Mouse (Mus musculus) limb, embryonic 11.5 days (tissue): ENCODE measurements around the gene Cbr1. TPM values are rescaled to one million over a fixed set of nuclear protein-coding genes. Genes with fewer than 3 reads are reported as not detected.

Experiments
- ATAC-seq: fragments of 200-750 bp; cut with Nextera tagmentation; 2 replicates; pipeline ENCODE4 v1.8.0; 2017; ENCODE audit warnings: low read depth; ENCODE audit not compliant: insufficient number of reproducible peaks, low FRiP score, low TSS enrichment
- DNase-seq: peaks from one replicate; pipeline ENCODE4 v3.0.0-alpha.2; 2015; ENCODE audit warnings: low spot score
- H3K27ac ChIP-seq: fragments of 300-500 bp; sonication (generic); replicated peaks from 2 replicates; pipeline ENCODE4 v1.5.1; 2014; ENCODE audit warnings: low read depth, mild to moderate bottlenecking, low read length
- H3K27me3 ChIP-seq: fragments of 300-500 bp; sonication (generic); 2 replicates; pipeline ENCODE4 v1.6.1; 2014; ENCODE audit warnings: mild to moderate bottlenecking, low read length, mixed read lengths; ENCODE audit not compliant: control insufficient read depth, insufficient read depth
- H3K36me3 ChIP-seq: fragments of 300-500 bp; sonication (generic); 2 replicates; pipeline ENCODE4 v1.6.1; 2014; ENCODE audit warnings: mild to moderate bottlenecking, low read length, moderate library complexity, mixed read lengths; ENCODE audit not compliant: control insufficient read depth, insufficient read depth
- H3K4me1 ChIP-seq: fragments of 300-500 bp; sonication (generic); 2 replicates; pipeline ENCODE4 v1.6.1; 2014; ENCODE audit warnings: low read length, mixed read lengths; ENCODE audit not compliant: control insufficient read depth, insufficient read depth
- H3K4me2 ChIP-seq: fragments of 300-500 bp; sonication (generic); 2 replicates; pipeline ENCODE4 v1.6.1; 2014; ENCODE audit warnings: low read depth, mild to moderate bottlenecking, moderate library complexity; ENCODE audit not compliant: severe bottlenecking
- H3K4me3 ChIP-seq: fragments of 300-500 bp; sonication (generic); 2 replicates; pipeline ENCODE4 v1.5.1; 2014; ENCODE audit warnings: low read depth, low read length
- H3K9ac ChIP-seq: fragments of 300-500 bp; sonication (generic); 2 replicates; pipeline ENCODE4 v1.6.1; 2014; ENCODE audit warnings: mild to moderate bottlenecking, low read length
- H3K9me3 ChIP-seq: fragments of 300-500 bp; sonication (generic); 2 replicates; pipeline ENCODE4 v1.6.1; 2016; ENCODE audit warnings: low read length; ENCODE audit not compliant: control insufficient read depth
- WGBS: fragments of 180-500 bp; shearing (Covaris S2); extraction: QIAGEN DNeasy Blood & Tissue Kit; methylation state at CpG from one replicate; pipeline ENCODE4 v1.1.7; 2014; 5-methylcytosine and 5-hydroxymethylcytosine counted together
- polyA plus RNA-seq: library from polyadenylated mRNA; unstranded; fragments of >200 nt; fragmentation: Nextera tagmentation; extraction: Ambion mirVana; gene quantifications from 2 replicates; pipeline ENCODE4 v1.2.1, GENCODE M21; 2014

The Cbr1 gene
- polyA plus RNA-seq, 1 experiment from 2014 or later: 129 TPM

DNA sequence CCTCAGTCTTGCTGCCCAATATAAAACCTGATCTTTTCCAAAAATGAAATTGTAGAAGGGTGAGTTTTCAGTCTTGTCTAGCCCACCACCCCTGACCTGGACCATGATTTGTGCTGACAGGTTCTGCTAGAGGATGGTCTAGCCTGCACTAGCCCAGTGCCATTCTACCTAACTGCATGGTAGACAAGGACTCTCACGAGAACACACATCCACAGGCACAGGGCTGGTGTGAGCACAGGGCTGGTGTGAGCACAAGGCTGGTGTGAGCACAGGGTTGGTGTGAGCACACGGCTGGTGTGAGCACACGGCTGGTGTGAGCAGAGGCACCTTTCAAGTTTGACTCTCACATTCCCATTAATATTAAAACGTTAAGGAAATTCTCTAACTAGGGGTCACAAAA, 19.0 kb downstream of the Cbr1 start:
- no peaks in the 10 kb centered on the region for H3K27me3 ChIP-seq
- H3K4me3 ChIP-seq: no peak overlapping the region
- H3K4me1 ChIP-seq: no peaks in the 10 kb centered on the region
- H3K4me2 ChIP-seq: no peak overlapping the region
- no peaks in the 10 kb centered on the region for H3K36me3 ChIP-seq
- DNase-seq (no peak), ATAC-seq (no peak)
- 82% methylated on average over 4 of the region's 4 CpGs for WGBS
- no peak overlapping the region for H3K27ac ChIP-seq
- no peaks in the 10 kb centered on the region for H3K9me3 ChIP-seq
- H3K9ac ChIP-seq: no peak overlapping the region

DNA sequence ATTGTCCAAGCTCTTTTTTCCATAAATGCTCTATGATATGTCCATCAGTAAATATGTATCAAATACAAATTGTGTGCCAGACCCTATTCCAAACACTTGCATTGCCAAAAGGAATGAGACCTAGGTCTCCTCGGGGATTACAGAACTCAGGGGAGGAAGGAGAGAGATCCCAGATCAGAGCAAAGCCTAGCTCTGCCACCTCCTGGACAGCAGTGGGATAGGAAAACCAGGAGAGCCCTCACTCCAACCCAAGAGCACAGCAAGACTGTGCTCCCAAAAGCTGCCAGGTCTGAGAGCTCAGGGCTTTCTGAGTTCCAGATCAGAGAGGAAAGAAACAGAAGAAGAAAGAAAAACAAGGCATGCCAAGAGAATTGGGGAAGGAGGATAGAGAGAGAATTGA, 21.1 kb downstream of the Cbr1 start:
- H3K4me3 ChIP-seq: no peak overlapping the region
- no peaks in the 10 kb centered on the region for H3K36me3 ChIP-seq
- H3K9ac ChIP-seq: no peak overlapping the region
- H3K4me1 ChIP-seq: no peaks in the 10 kb centered on the region
- H3K4me2 ChIP-seq: no peak overlapping the region
- ATAC-seq: no peak
- H3K9me3 ChIP-seq: no peaks in the 10 kb centered on the region
- no peak overlapping the region for H3K27ac ChIP-seq
- H3K27me3 ChIP-seq: no peaks in the 10 kb centered on the region
- DNase-seq: peak; percentile 35
- WGBS: 8% methylated on average over 1 of the region's 1 CpGs

DNA sequence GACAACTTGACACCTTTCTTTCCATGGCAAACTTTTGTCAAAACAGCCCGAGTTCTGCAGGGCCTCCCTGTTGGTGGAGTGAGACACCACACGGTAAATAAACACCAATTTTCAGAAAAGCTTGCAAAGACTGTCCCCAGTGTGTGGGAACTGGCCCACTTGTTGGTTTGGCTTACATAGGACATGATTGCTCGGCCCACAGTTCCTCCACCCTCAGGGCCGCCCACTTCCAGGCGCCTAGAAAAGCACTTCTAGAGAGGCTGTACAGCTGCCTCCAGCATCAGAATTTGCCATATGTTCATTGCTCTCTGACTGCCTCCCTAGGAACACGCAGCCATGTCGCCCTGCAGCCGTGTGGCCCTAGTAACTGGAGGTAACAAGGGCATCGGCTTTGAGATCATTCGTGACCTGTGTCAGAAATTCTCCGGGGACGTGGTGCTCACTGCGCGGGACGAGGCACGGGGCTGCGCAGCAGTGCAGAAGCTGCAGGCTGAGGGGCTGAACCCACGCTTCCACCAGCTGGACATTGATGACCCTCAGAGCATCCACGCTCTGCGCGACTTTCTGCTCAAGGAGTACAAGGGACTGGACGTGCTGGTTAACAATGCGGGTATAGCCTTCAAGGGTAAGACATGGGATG, 22.2 kb downstream of the Cbr1 start, which contains the start of gene Gm5678:
Gm5678 (plus strand) TSS at position 337 of the 640 bp plus-strand sequence.
- no peak within 1 kb of the TSS for H3K27ac ChIP-seq
- no peak within 1 kb of the TSS for H3K4me3 ChIP-seq
- no peaks in the 10 kb centered on the region for H3K9me3 ChIP-seq
- no peaks in the 10 kb centered on the region for H3K27me3 ChIP-seq
- ATAC-seq (no peak), DNase-seq (no peak)
- no peak within 1 kb of the TSS for H3K4me2 ChIP-seq
- 83% methylated on average over 23 of the region's 23 CpGs for WGBS
- no peak within 1 kb of the TSS for H3K9ac ChIP-seq
- H3K4me1 ChIP-seq: no peaks in the 10 kb centered on the region
- no peaks in the 10 kb centered on the region for H3K36me3 ChIP-seq

GRCm38 (mm10) chr16:93644006-93644405, 38.4 kb downstream of the Cbr1 start:
- ATAC-seq (no peak), DNase-seq (no peak)
- no peak overlapping the region for H3K9ac ChIP-seq
- no peak overlapping the region for H3K27ac ChIP-seq
- H3K4me2 ChIP-seq: no peak overlapping the region
- no peaks in the 10 kb centered on the region for H3K4me1 ChIP-seq
- H3K27me3 ChIP-seq: no peaks in the 10 kb centered on the region
- no peaks in the 10 kb centered on the region for H3K9me3 ChIP-seq
- 69% methylated on average over 4 of the region's 4 CpGs for WGBS
- H3K4me3 ChIP-seq: no peak overlapping the region
- no peaks in the 10 kb centered on the region for H3K36me3 ChIP-seq

DNA sequence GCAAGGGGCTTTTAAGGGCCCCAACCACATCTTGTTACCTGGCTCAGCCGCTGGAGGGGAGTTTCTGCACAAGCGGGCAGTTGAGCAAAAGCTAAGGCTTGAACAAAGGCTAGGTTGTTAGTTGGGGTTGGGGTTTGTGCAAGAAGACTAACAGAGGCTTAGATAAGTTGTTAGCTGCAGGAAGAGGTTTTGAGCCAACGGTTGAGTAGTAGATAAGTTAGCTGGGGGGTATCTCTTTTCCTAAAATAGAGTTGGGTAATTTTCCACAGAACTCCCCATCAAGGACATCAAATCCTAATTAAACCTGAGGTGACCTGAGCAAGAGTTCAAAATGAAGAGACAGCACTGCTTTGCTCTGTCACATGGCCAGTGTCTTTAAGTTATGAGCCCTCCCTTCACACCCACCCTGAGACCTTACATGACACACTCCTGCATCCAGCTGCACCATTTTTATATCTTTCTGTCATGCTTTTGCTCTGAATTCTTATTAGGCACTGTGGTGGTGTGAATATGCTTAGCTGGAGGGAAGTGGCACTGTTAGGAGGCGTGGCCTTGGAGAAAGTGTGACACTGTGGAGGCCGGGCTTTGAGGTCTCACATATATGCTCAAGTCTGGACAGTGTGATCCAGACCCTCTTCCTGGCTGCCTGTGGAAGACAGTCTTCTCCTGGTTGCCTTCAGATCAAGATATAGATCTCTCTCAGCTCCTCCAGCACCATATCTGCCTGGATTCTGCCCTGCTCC, 43.0 kb downstream of the Cbr1 start:
- WGBS: 80% methylated on average over 5 of the region's 5 CpGs
- H3K9me3 ChIP-seq: no peaks in the 10 kb centered on the region

More for the DNA sequence above, 43.0 kb downstream of the Cbr1 start:
- ATAC-seq: no peak
- DNase-seq: no peak
- no peak overlapping the region for H3K4me3 ChIP-seq
- H3K27ac ChIP-seq: no peak overlapping the region
- no peak overlapping the region for H3K4me2 ChIP-seq
- no peaks in the 10 kb centered on the region for H3K27me3 ChIP-seq
- no peaks in the 10 kb centered on the region for H3K4me1 ChIP-seq
- H3K36me3 ChIP-seq: no peaks in the 10 kb centered on the region
- no peak overlapping the region for H3K9ac ChIP-seq

Other genes with a start within 250 kb of the Cbr1 start
- 15.2 and 19.0 TPM in 2 replicates for gene Setd4, start 1.8 kb upstream of the Cbr1 start, polyA plus RNA-seq
- gene Gm5678, start 22.2 kb downstream of the Cbr1 start, polyA plus RNA-seq: not detected in 2 replicates
- 0.96 and 1.3 TPM in 2 replicates for gene Cbr3, start 77.4 kb downstream of the Cbr1 start, polyA plus RNA-seq
- 7.2 and 7.7 TPM in 2 replicates for gene Dop1b, start 106.1 kb downstream of the Cbr1 start, polyA plus RNA-seq
- 29.3 and 34.2 TPM in 2 replicates for gene Morc3, start 226.3 kb downstream of the Cbr1 start, polyA plus RNA-seq